Mouse (Mus musculus): Measurements from ENCODE around the gene Nkg7.

- TF ChIP-seq MAFK (IDR thresholded peaks at IDR 0.05; ENCODE audit: insufficient read depth, low read depth, low read length), result no peak
- TF ChIP-seq HCFC1 (IDR thresholded peaks at IDR 0.05; ENCODE audit: borderline replicate concordance, insufficient read depth, low read length), result no peak
- no peak for TF ChIP-seq CHD2 (IDR thresholded peaks at IDR 0.05; ENCODE audit: low read depth, low read length)
- no peak for TF ChIP-seq ZNF384 (IDR thresholded peaks at IDR 0.05; ENCODE audit: low read depth, low read length)
Measured at GRCm38 (mm10) chr7:43447801-43448200, 10.9 kb downstream of the Nkg7 start.
